Mouse (Mus musculus): ENCODE measurements around the gene Aldh1a1.

GRCm38 (mm10) chr19:20549409-20549808 lies 56.9 kb downstream of the Aldh1a1 start:
- TF ChIP-seq USF1 (IDR thresholded peaks at IDR 0.05; ENCODE audit: low read depth) (no peak), POLR2AphosphoS2 (IDR thresholded peaks at IDR 0.05; ENCODE audit: insufficient read length, low read depth) (no peak), E2F4 (IDR thresholded peaks at IDR 0.05; ENCODE audit: insufficient read depth) (no peak), POLR2A (IDR thresholded peaks at IDR 0.05; ENCODE audit: insufficient read length, low read depth) (no peak), TCF12 (IDR thresholded peaks at IDR 0.05; ENCODE audit: insufficient read depth, poor library complexity, severe bottlenecking) (no peak), MYOD1 (IDR thresholded peaks at IDR 0.05; ENCODE audit: control insufficient read depth in 1 of 3, insufficient read length in 2 of 3, low read depth in 2 of 3) (no peak), MAX (IDR thresholded peaks at IDR 0.05; ENCODE audit: low read depth) (no peak), CEBPB (IDR thresholded peaks at IDR 0.05; ENCODE audit: insufficient read depth, poor library complexity, severe bottlenecking) (no peak), REST (IDR thresholded peaks at IDR 0.05; ENCODE audit: insufficient read depth, insufficient read length) (no peak), TCF3 (IDR thresholded peaks at IDR 0.05; ENCODE audit: insufficient read length, low read depth) (no peak), MYOG (IDR thresholded peaks at IDR 0.05; ENCODE audit: control insufficient read depth in 1 of 3, insufficient read depth in 1 of 3, insufficient read length in 2 of 3, low read depth in 2 of 3) (no peak), SRF (IDR thresholded peaks at IDR 0.05; ENCODE audit: control insufficient read depth, insufficient read length, low read depth) (no peak)

Data from myocyte (in vitro differentiated cells).